Mouse (Mus musculus) R1 (cell line): Measurements from ENCODE around the gene Lzts2.
"Not testable (repeated sequence)": the region's sequence is repeated elsewhere in the genome, so short reads cannot be mapped to it uniquely, and the experiment has no call there.

ENCODE experiments used
- DNase-seq: peaks from one replicate; pipeline ENCODE4 v3.0.0-alpha.2; 2018; ENCODE audit warnings: low read depth, low spot score

Lzts2 gene

GRCm38 (mm10) chr19:45025937-45026568 lies 11.8 kb downstream of the Lzts2 start:
- DNase-seq: no peak

DNA sequence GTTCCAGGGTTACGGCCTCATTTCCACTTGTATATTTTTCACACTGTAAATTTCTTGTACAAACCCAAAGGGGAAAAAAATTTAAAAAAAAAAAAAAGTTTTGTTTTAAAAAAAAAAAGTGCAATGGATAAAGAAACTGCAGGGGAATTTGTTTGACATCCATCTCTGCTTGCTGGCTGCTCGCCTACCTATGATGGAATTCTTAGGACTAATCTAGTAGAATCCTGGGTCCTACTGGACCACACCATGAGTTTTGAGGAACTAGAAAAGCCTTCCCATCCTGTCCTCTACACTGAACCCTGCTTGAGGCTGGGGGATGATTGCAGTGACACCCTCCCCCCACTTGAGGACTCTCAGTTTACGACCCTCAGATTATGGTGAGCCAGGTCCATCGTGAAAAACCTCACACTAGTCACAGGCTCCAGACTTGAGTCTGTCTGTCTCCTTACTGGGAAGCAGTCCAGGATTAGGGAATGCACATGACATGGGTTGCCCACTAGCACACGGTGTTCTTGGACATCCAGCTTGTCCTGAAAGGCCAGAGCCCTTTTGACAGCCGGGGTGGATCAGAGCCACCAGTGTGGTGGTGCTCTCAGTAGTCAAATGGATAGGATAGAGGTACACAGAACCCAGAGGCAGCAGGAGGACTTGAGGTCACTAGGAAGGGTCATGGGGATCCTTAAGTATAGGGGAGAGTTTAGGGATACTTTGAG lies 12.9 kb downstream of the Lzts2 start:
- DNase-seq: no peak

DNA sequence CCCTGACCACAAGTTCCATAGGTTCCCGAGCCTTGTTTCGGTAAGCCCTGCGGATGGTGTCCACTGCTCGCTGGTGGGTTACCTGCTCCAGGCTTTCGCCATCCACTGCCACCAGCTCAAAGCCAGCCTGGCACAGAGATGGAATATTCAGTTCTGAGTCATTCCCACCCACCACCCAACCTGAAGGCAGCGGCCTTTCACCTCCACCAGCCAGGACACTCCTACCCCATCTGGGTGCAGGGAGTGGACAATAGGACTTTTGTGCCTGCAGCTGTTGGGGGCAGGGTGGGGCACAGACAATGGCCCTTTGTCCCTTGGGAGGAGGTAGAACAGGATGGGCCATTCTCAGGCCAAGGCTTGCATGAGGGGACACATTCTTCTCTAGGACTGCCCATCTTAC lies 13.6 kb downstream of the Lzts2 start:
- no peak for DNase-seq

- no peak for DNase-seq
Observed at GRCm38 (mm10) chr19:45028746-45029145, 14.5 kb downstream of the Lzts2 start.

- DNase-seq: no peak
Observed at GRCm38 (mm10) chr19:45029571-45029970, 15.4 kb downstream of the Lzts2 start.

DNA sequence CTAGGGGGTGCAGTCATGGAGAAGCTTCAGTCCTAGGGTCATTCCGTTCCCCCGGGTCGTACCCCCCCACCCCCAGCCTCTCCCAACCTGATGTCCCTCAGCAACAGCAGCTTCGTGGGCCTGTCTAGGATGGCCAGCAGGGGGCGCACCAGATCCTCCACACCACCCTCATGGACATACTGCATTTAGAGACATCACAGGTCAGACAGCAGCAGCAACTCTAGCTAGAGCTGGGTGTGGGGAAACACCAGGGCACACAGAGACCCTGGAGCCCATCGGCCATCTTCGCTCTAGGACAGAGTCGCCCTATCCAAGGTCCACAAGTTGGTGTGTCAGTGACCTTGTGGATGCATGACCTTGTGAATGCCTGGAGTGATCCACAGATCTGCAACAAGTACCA lies 15.9 kb downstream of the Lzts2 start:
- DNase-seq: peak; percentile 76

DNA sequence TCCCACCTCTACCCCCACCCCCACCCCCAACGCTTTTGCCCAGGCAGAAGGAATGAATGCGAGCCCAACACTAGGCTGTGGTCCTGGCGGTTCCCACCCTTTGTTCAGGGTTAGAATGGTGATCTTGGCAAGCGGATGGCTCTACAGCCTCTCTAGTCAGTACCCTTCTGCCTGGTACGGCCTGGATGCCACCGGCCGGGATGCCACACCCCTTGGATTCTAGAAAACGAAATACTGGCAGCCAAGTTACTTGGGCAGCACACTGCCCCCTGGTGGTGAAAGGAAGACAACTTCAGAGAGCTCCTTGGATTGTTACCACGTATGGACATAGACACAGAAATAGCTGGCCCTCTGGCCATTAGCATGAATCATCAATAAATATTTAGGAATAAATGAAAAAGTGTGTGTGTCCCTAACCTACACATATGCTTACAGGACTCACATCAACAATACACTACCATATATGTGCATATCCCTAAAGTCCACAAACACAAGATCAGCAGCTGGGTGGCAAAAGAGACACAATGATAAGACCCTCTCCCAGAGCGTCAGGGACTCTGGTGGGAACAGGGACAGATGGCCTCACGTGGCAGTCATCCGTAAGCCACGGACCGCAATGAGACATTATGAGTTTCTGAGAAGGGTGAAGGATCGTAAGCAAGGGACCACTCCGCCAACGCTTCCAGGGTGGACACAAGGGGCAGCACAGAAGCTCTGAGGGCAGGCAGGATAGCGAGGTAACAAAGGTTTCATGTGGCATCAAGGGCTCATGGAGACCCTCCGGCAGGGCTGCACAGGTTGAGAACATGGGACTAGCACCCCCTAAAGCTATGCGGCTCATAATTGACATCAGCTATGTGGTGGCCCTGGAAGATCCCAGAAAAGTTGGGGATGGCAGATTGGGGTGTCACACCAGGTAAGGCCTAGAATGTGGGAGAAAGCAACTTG lies 16.8 kb downstream of the Lzts2 start:
- DNase-seq: peak; percentile 89

DNA sequence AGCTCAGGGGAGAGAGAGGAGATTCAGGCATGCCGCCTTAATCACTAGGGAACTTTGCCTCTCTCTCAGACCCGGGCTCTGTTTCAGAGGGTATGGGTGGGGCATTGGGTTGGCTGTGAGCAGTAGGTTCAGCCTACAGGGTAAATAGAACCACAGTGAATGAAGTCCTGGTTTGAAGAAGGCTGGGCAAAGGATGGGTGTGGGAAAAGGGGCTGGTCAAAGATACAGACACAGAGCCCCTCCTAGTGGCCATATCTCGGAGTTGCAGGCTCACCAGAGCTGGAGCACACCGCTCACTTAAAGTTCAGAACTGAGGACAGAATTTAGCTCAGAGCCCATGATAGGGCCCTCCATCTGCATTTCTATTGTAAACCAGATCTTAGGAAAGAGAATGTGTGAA lies 17.6 kb downstream of the Lzts2 start:
- peak; percentile 83 for DNase-seq

GRCm38 (mm10) chr19:45032570-45033332 lies 18.5 kb downstream of the Lzts2 start:
- DNase-seq: peak; percentile 50

- peak; percentile 74 for DNase-seq
Observed at GRCm38 (mm10) chr19:45036867-45037266, 22.7 kb downstream of the Lzts2 start.

DNA sequence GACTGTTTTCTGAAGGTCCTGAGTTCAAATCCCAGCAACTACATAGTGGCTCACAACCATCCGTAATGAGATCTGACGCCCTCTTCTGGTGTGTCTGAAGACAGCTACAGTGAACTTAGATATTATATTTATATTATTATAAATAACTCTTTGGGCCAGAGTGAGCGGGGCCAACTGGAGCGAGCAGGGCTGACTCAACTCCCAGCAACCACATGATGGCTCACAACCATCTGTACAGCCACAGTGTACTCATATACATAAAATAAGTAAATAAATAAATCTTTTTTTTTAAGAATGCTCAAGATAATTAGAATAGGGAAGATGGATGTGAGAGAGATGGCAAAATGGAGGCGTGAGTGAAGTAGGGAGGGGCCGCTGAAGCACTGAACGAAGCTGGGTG lies 24.0 kb downstream of the Lzts2 start:
- DNase-seq: not testable (repeated sequence)

GRCm38 (mm10) chr19:45040214-45040613 lies 26.0 kb downstream of the Lzts2 start:
- DNase-seq: no peak

- DNase-seq: no peak
Observed at GRCm38 (mm10) chr19:45044389-45044927, 30.2 kb downstream of the Lzts2 start.

GRCm38 (mm10) chr19:45045236-45045635 lies 31.0 kb downstream of the Lzts2 start:
- DNase-seq: no peak

GRCm38 (mm10) chr19:45045651-45046050 lies 31.4 kb downstream of the Lzts2 start, which contains the start of gene Pdzd7:
Pdzd7 (minus strand) TSS chr19:45045717.
- no peak for DNase-seq

DNA sequence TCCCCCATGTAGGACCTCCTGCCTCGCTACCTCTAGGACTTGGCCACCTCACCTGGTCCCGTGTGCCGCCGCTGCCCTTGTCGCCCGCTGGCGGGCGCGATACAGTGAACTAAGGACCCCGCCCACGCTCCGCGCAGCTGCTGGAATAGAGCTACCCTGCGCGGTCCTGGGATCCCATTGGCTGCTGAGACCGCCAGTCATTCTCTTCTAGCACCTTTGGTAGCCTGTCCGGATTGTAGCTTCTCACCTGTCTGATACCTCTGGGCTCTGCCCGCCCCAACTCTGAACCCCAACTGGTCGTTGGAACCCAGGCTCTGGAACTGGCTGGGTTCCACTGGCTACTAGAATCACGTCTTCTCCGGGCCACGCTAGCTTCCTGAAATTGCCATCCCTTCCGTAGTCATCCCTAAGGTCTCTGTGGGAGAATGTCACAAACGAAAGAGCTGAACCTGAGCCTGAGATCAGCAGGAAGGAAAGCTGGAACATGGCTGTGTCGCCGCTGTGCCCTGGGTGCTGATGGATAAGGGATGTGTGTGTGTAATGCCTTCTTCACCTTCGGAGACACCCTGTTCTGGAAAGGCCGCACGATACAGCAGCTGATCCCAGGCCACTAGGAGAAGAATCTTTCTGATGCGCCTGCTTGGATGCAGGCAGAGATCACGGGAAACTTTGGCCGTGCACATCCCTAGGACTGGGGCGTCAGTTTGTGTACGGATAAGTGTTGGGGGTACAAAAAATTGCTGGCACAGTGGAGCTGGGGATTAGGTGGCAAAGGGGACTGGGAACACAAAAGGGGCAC lies 32.5 kb downstream of the Lzts2 start:
- peak; percentile 89 for DNase-seq

- DNase-seq: peak; percentile 91
Observed at GRCm38 (mm10) chr19:45047417-45047934, 33.3 kb downstream of the Lzts2 start, which contains the start of gene Sfxn3. Sfxn3 (plus strand) TSS chr19:45047503.

DNA sequence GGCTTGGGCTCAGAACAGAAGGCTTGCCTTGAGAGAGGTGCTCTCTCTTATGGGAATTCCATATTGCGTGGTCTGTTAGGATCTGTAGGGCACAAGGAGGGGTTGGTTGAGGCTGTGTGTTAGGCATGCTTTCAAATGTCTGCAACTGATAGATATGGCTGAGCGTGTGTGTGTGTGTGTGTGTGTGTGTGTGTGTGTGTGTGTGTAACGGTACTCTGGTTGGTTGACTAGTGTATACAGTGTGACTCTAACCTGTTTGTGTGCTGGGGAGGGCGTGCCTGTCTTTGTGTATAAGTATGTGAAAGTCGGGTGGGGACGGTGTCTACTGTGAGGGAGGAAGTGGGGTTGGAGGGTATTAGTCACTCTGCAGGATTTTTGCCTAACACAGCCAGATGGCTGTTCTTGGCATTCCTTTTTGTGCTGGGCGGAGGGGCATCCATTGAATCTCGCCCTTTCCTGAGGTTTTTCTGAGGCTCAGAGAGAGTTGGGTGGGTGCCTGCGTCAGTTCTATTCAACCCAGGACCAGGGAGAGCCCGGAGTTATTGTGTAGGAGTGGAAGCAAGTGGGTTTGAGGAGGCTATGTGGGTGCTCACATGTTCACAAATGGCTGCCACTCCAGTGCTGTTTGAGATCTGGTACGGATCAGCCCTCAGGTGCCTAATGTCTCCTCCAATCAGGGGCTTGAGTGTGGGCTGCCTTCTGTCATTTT lies 33.9 kb downstream of the Lzts2 start:
- DNase-seq: peak; percentile 77

DNA sequence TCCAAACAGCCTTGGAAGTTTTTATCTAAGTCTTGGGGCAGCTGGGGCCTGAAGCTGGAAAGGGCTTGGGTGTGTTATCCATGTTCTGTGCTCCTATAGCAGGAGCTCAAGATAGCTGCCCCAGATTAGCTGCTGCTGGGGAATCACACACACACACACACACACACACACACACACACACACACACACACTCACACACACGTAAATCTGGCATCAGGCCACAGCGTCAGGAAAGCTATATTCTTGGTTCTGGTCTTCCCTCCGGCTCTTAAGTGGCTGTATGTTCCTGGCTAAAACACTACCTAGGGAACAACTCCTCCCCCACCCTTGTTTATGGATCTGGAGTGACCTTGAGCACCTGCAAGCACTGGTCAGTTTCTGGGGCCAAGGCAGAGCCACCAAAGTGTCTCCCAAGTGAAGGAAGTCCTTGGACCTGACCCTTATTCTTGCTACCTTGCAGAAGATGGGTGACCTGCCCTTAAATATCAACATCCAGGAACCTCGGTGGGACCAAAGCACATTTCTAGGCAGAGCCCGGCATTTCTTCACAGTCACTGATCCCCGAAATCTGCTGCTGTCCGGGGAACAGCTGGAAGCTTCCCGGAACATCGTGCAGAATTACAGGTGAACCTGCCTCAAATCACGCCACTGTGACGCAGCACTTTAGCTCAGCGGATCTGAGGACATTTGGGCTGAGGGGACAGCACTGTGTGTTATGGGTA lies 34.6 kb downstream of the Lzts2 start:
- no peak for DNase-seq
